Mouse (Mus musculus) limb, embryonic 11.5 days (tissue): ENCODE data around the gene Abhd17c. TPM values are rescaled to one million over a fixed set of nuclear protein-coding genes. Genes with fewer than 3 reads are reported as not detected.

Experiments
- ATAC-seq: fragments of 200-750 bp; cut with Nextera tagmentation; 2 replicates; pipeline ENCODE4 v1.8.0; 2017; ENCODE audit warnings: low read depth; ENCODE audit not compliant: insufficient number of reproducible peaks, low FRiP score, low TSS enrichment
- DNase-seq: peaks from one replicate; pipeline ENCODE4 v3.0.0-alpha.2; 2015; ENCODE audit warnings: low spot score
- H3K27ac ChIP-seq: fragments of 300-500 bp; sonication (generic); replicated peaks from 2 replicates; pipeline ENCODE4 v1.5.1; 2014; ENCODE audit warnings: low read depth, mild to moderate bottlenecking, low read length
- H3K27me3 ChIP-seq: fragments of 300-500 bp; sonication (generic); 2 replicates; pipeline ENCODE4 v1.6.1; 2014; ENCODE audit warnings: mild to moderate bottlenecking, low read length, mixed read lengths; ENCODE audit not compliant: control insufficient read depth, insufficient read depth
- H3K36me3 ChIP-seq: fragments of 300-500 bp; sonication (generic); 2 replicates; pipeline ENCODE4 v1.6.1; 2014; ENCODE audit warnings: mild to moderate bottlenecking, low read length, moderate library complexity, mixed read lengths; ENCODE audit not compliant: control insufficient read depth, insufficient read depth
- H3K4me1 ChIP-seq: fragments of 300-500 bp; sonication (generic); 2 replicates; pipeline ENCODE4 v1.6.1; 2014; ENCODE audit warnings: low read length, mixed read lengths; ENCODE audit not compliant: control insufficient read depth, insufficient read depth
- H3K4me2 ChIP-seq: fragments of 300-500 bp; sonication (generic); 2 replicates; pipeline ENCODE4 v1.6.1; 2014; ENCODE audit warnings: low read depth, mild to moderate bottlenecking, moderate library complexity; ENCODE audit not compliant: severe bottlenecking
- H3K4me3 ChIP-seq: fragments of 300-500 bp; sonication (generic); 2 replicates; pipeline ENCODE4 v1.5.1; 2014; ENCODE audit warnings: low read depth, low read length
- H3K9ac ChIP-seq: fragments of 300-500 bp; sonication (generic); 2 replicates; pipeline ENCODE4 v1.6.1; 2014; ENCODE audit warnings: mild to moderate bottlenecking, low read length
- H3K9me3 ChIP-seq: fragments of 300-500 bp; sonication (generic); 2 replicates; pipeline ENCODE4 v1.6.1; 2016; ENCODE audit warnings: low read length; ENCODE audit not compliant: control insufficient read depth
- WGBS: fragments of 180-500 bp; shearing (Covaris S2); extraction: QIAGEN DNeasy Blood & Tissue Kit; methylation state at CpG from one replicate; pipeline ENCODE4 v1.1.7; 2014; 5-methylcytosine and 5-hydroxymethylcytosine counted together
- polyA plus RNA-seq: library from polyadenylated mRNA; unstranded; fragments of >200 nt; fragmentation: Nextera tagmentation; extraction: Ambion mirVana; gene quantifications from 2 replicates; pipeline ENCODE4 v1.2.1, GENCODE M21; 2014

Abhd17c gene
- polyA plus RNA-seq, 1 experiment from 2014 or later = 51.8 TPM

GRCm38 (mm10) chr7:84120142-84120760, 31.4 kb downstream of the Abhd17c start:
- Histone ChIP-seq H3K4me3 (no peak overlapping the region), H3K27me3 (no peaks in the 10 kb centered on the region), H3K27ac (no peak overlapping the region), H3K4me1 (peaks cover 11% of the 10 kb centered on the region), H3K9me3 (no peaks in the 10 kb centered on the region), H3K4me2 (no peak overlapping the region), H3K9ac (no peak overlapping the region), H3K36me3 (no peaks in the 10 kb centered on the region; the same call in 1 of the 2 replicates)
- ATAC-seq (no peak), DNase-seq (no peak)
- WGBS = 61% methylated on average over 5 of the region's 5 CpGs

GRCm38 (mm10) chr7:84119216-84120105, 32.2 kb downstream of the Abhd17c start:
- Histone ChIP-seq H3K36me3 (no peaks in the 10 kb centered on the region; the same call in 1 of the 2 replicates), H3K9me3 (no peaks in the 10 kb centered on the region), H3K4me1 (peaks cover 11% of the 10 kb centered on the region), H3K27me3 (no peaks in the 10 kb centered on the region), H3K4me2 (no peak overlapping the region), H3K9ac (no peak overlapping the region), H3K27ac (no peak overlapping the region), H3K4me3 (no peak overlapping the region)
- no peak for DNase-seq
- ATAC-seq = no peak
- 79% methylated on average over 12 of the region's 12 CpGs for WGBS

GRCm38 (mm10) chr7:84117543-84118122, 34.1 kb downstream of the Abhd17c start:
- no peak for DNase-seq
- H3K4me1 ChIP-seq = peaks cover 11% of the 10 kb centered on the region
- H3K27me3 ChIP-seq = no peaks in the 10 kb centered on the region

GRCm38 (mm10) chr7:84116621-84117542, 34.8 kb downstream of the Abhd17c start:
- 76% methylated on average over 7 of the region's 7 CpGs for WGBS
- Histone ChIP-seq H3K4me1 (peaks cover 11% of the 10 kb centered on the region), H3K27me3 (no peaks in the 10 kb centered on the region), H3K9me3 (no peaks in the 10 kb centered on the region), H3K4me2 (no peak overlapping the region), H3K27ac (no peak overlapping the region), H3K4me3 (no peak overlapping the region), H3K36me3 (peaks cover 3% of the 10 kb centered on the region; the same call in 1 of the 2 replicates), H3K9ac (no peak overlapping the region)
- no peak for ATAC-seq
- DNase-seq = no peak

More at GRCm38 (mm10) chr7:84117543-84118122, 34.1 kb downstream of the Abhd17c start:
- no peaks in the 10 kb centered on the region for H3K9me3 ChIP-seq
- WGBS = 91% methylated on average over 6 of the region's 6 CpGs
- no peak overlapping the region for H3K4me3 ChIP-seq
- H3K27ac ChIP-seq = no peak overlapping the region
- no peak overlapping the region for H3K9ac ChIP-seq
- ATAC-seq = no peak
- H3K4me2 ChIP-seq = no peak overlapping the region
- H3K36me3 ChIP-seq = peaks cover 3% of the 10 kb centered on the region; the same call in 1 of the 2 replicates

GRCm38 (mm10) chr7:84115385-84115784, 36.3 kb downstream of the Abhd17c start:
- H3K9ac ChIP-seq = no peak overlapping the region
- no peak for ATAC-seq
- H3K4me2 ChIP-seq = no peak overlapping the region

GRCm38 (mm10) chr7:84114775-84115174, 36.9 kb downstream of the Abhd17c start:
- peaks cover 3% of the 10 kb centered on the region; the same call in 1 of the 2 replicates for H3K36me3 ChIP-seq
- no peaks in the 10 kb centered on the region for H3K9me3 ChIP-seq
- H3K4me2 ChIP-seq = no peak overlapping the region
- H3K9ac ChIP-seq = no peak overlapping the region
- H3K4me3 ChIP-seq = no peak overlapping the region
- H3K4me1 ChIP-seq = no peaks in the 10 kb centered on the region
- DNase-seq = no peak
- no peak for ATAC-seq
- 88% methylated on average over 3 of the region's 3 CpGs for WGBS
- H3K27me3 ChIP-seq = no peaks in the 10 kb centered on the region
- H3K27ac ChIP-seq = no peak overlapping the region

More at GRCm38 (mm10) chr7:84115385-84115784, 36.3 kb downstream of the Abhd17c start:
- Histone ChIP-seq H3K27me3 (no peaks in the 10 kb centered on the region), H3K9me3 (no peaks in the 10 kb centered on the region), H3K36me3 (peaks cover 3% of the 10 kb centered on the region; the same call in 1 of the 2 replicates), H3K4me1 (peaks cover 4% of the 10 kb centered on the region), H3K27ac (no peak overlapping the region), H3K4me3 (no peak overlapping the region)
- 81% methylated on average over 2 of the region's 2 CpGs for WGBS
- no peak for DNase-seq

GRCm38 (mm10) chr7:84113035-84113390, 38.7 kb downstream of the Abhd17c start:
- Histone ChIP-seq H3K27me3 (no peaks in the 10 kb centered on the region), H3K4me2 (no peak overlapping the region), H3K9me3 (no peaks in the 10 kb centered on the region), H3K36me3 (peaks cover 3% of the 10 kb centered on the region; the same call in 1 of the 2 replicates), H3K4me3 (no peak overlapping the region), H3K9ac (no peak overlapping the region), H3K27ac (no peak overlapping the region), H3K4me1 (no peaks in the 10 kb centered on the region)
- no peak for DNase-seq
- ATAC-seq = no peak
- WGBS = 90% methylated on average over 8 of the region's 8 CpGs
